Mouse (Mus musculus) forebrain, postnatal 0 days (tissue): ENCODE measurements at regions not wholly inside any gene's neighbourhood (a gene's known extent, or its start where the extent isn't known, plus 50 kb on each side); places are given as distances from the start of the nearest gene placed in this dataset.

Experiments
- ATAC-seq: fragments of 200-750 bp; cut with Nextera tagmentation; 2 replicates; pipeline ENCODE4 v1.8.0; 2017; ENCODE audit warnings: mild to moderate bottlenecking, moderate library complexity
- DNase-seq: peaks from one replicate; pipeline ENCODE4 v3.0.0-alpha.2; 2015
- H3K27ac ChIP-seq: fragments of 300-500 bp; sonication (generic); 2 replicates; pipeline ENCODE4 v1.5.1; 2014; ENCODE audit warnings: low read depth, mild to moderate bottlenecking, antibody characterized with exemption, low read length, moderate library complexity, mixed read lengths
- H3K27me3 ChIP-seq: fragments of 300-500 bp; sonication (generic); 2 replicates; pipeline ENCODE4 v1.6.1; 2014; ENCODE audit warnings: mild to moderate bottlenecking, low read length, mixed read lengths; ENCODE audit not compliant: insufficient read depth
- H3K36me3 ChIP-seq: fragments of 300-500 bp; sonication (generic); 2 replicates; pipeline ENCODE4 v1.6.1; 2014; ENCODE audit warnings: mild to moderate bottlenecking, moderate library complexity; ENCODE audit not compliant: insufficient read depth
- H3K4me1 ChIP-seq: fragments of 300-500 bp; sonication (generic); 2 replicates; pipeline ENCODE4 v1.6.1; 2014; ENCODE audit warnings: antibody characterized with exemption; ENCODE audit not compliant: insufficient read depth
- H3K4me2 ChIP-seq: fragments of 300-500 bp; sonication (generic); 2 replicates; pipeline ENCODE4 v1.6.1; 2014; ENCODE audit warnings: low read depth, mild to moderate bottlenecking, moderate library complexity
- H3K4me3 ChIP-seq: fragments of 300-500 bp; sonication (generic); 2 replicates; pipeline ENCODE4 v1.5.1; 2014; ENCODE audit warnings: low read depth, low read length, mixed read lengths
- H3K9ac ChIP-seq: fragments of 300-500 bp; sonication (generic); 2 replicates; pipeline ENCODE4 v1.6.1; 2014; ENCODE audit warnings: mild to moderate bottlenecking
- H3K9me3 ChIP-seq: fragments of 300-500 bp; sonication (generic); 2 replicates; pipeline ENCODE4 v1.6.1; 2016; ENCODE audit warnings: low read length
- CTCF ChIP-seq: sonication (generic); IDR thresholded peaks from 2 replicates; pipeline ENCODE4 v1.5.1; 2016; ENCODE audit warnings: antibody characterized with exemption, control low read depth, low read depth
- WGBS: fragments of 180-500 bp; shearing (Covaris S2); extraction: QIAGEN DNeasy Blood & Tissue Kit; methylation state at CpG from one replicate; pipeline ENCODE4 v1.1.7; 2014; 5-methylcytosine and 5-hydroxymethylcytosine counted together

- ATAC-seq (no peak), DNase-seq (no peak)
- no peaks in the 10 kb centered on the region for H3K36me3 ChIP-seq
- no peaks in the 10 kb centered on the region for H3K4me1 ChIP-seq
- no peak overlapping the region for H3K4me2 ChIP-seq
- no peaks in the 10 kb centered on the region for H3K27me3 ChIP-seq
- WGBS, result 70% methylated on average over 2 of the region's 2 CpGs
- TF ChIP-seq CTCF, result no peak
- no peak overlapping the region for H3K4me3 ChIP-seq
- H3K9ac ChIP-seq, result no peak overlapping the region
- H3K27ac ChIP-seq, result no peak overlapping the region
- no peaks in the 10 kb centered on the region for H3K9me3 ChIP-seq
Measured at GRCm38 (mm10) chr6:109682360-109682759, 853.9 kb downstream of the Edem1 start.

- DNase-seq, result no peak
- TF ChIP-seq CTCF, result no peak
- no peak overlapping the region for H3K4me3 ChIP-seq
- 60% methylated on average over 1 of the region's 1 CpGs for WGBS
- no peaks in the 10 kb centered on the region for H3K36me3 ChIP-seq
- H3K4me1 ChIP-seq, result no peaks in the 10 kb centered on the region
- no peak for ATAC-seq
- H3K4me2 ChIP-seq, result no peak overlapping the region
- no peak overlapping the region for H3K9ac ChIP-seq
- H3K9me3 ChIP-seq, result no peaks in the 10 kb centered on the region
- no peak overlapping the region for H3K27ac ChIP-seq
- H3K27me3 ChIP-seq, result no peaks in the 10 kb centered on the region
Measured at GRCm38 (mm10) chr6:109730026-109730425, 901.6 kb downstream of the Edem1 start.

- H3K4me3 ChIP-seq, result no peak overlapping the region
- no peaks in the 10 kb centered on the region for H3K9me3 ChIP-seq
- DNase-seq (peak; percentile 30), ATAC-seq (peak; percentile 75)
- peaks cover 8% of the 10 kb centered on the region; the same call in 1 of the 2 replicates for H3K4me1 ChIP-seq
- H3K27me3 ChIP-seq, result no peaks in the 10 kb centered on the region
- no peak overlapping the region; the same call in 1 of the 2 replicates for H3K27ac ChIP-seq
- no peak overlapping the region for H3K4me2 ChIP-seq
- H3K36me3 ChIP-seq, result no peaks in the 10 kb centered on the region
- TF ChIP-seq CTCF, result no peak
- H3K9ac ChIP-seq, result no peak overlapping the region
Measured at GRCm38 (mm10) chr6:109740686-109741085, 904.7 kb upstream of the Grm7 start.
